In genomic region chr3:96196437-96197128, GRCm38 (mm10) we compare ENCODE assay signal across 8 mouse cellular contexts. TPM values are rescaled to one million over a fixed set of nuclear protein-coding genes. Genes with fewer than 3 reads are reported as not detected.
DNase-seq lines count a peak whose midpoint lies in the region; ATAC-seq and TF ChIP-seq lines count a peak whose summit lies in the region.

No protein-coding gene starts in this region.

- peaks cover 12% of the 10 kb centered on the region for H3K4me1 ChIP-seq in kidney, embryonic 16.5 days (ENCODE audit: insufficient read depth, low read length)
- H3K4me1 ChIP-seq in hindbrain, embryonic 15.5 days (replicated peaks), result peaks cover 16% of the 10 kb centered on the region
- H3K4me1 ChIP-seq in midbrain, postnatal 0 days (ENCODE audit: insufficient read depth, low read length), result peaks cover 8% of the 10 kb centered on the region; the same call in 1 of the 2 replicates

- intact Hi-C loops in gastrocnemius, postnatal 14 days (cut with DNase I; ENCODE audit: low total_unique reads), result no loop called here

- no peak for DNase-seq in kidney, adult 9 months
- peak; percentile 49 for DNase-seq in brain, adult 2 months (ENCODE audit: low read depth, low spot score)
- no peak for DNase-seq in midbrain, postnatal 0 days (ENCODE audit: low spot score)
- DNase-seq in gastrocnemius, postnatal 14 days, result no peak
- no peak for DNase-seq in retina, postnatal 1 day
- DNase-seq in right cerebral cortex, postnatal 4 days, result no peak

- peaks cover 4% of the 10 kb centered on the region; the same call in 1 of the 2 replicates for H3K36me3 ChIP-seq in kidney, embryonic 16.5 days (ENCODE audit: insufficient read depth, low read length)
- peaks cover 31% of the 10 kb centered on the region for H3K36me3 ChIP-seq in hindbrain, embryonic 15.5 days
- peaks cover 24% of the 10 kb centered on the region for H3K36me3 ChIP-seq in midbrain, postnatal 0 days (ENCODE audit: insufficient read depth, low read length)

- peak overlapping the region; percentile 92 for H3K27ac ChIP-seq in kidney, embryonic 16.5 days (ENCODE audit: low read length)
- peak overlapping the region; percentile 95 for H3K27ac ChIP-seq in hindbrain, embryonic 15.5 days (replicated peaks)
- peak overlapping the region; percentile 100 for H3K27ac ChIP-seq in midbrain, postnatal 0 days (ENCODE audit: low read depth, low read length)

- H3K4me2 ChIP-seq in kidney, embryonic 16.5 days (replicated peaks; ENCODE audit: low read depth, low read length), result peak overlapping the region; percentile 95
- peak overlapping the region; percentile 96 for H3K4me2 ChIP-seq in hindbrain, embryonic 15.5 days
- H3K4me2 ChIP-seq in midbrain, postnatal 0 days (ENCODE audit: low read depth, low read length, poor library complexity, severe bottlenecking), result peak overlapping the region; percentile 92

- peak overlapping the region; percentile 83 for H3K4me3 ChIP-seq in kidney, embryonic 16.5 days (ENCODE audit: low read length)
- H3K4me3 ChIP-seq in hindbrain, embryonic 15.5 days, result peak overlapping the region; percentile 62
- H3K4me3 ChIP-seq in midbrain, postnatal 0 days (ENCODE audit: low read depth, low read length), result peak overlapping the region; percentile 59

- H3K27me3 ChIP-seq in kidney, embryonic 16.5 days (ENCODE audit: insufficient read depth, low read length), result no peaks in the 10 kb centered on the region
- peaks cover 3% of the 10 kb centered on the region; the same call in 1 of the 2 replicates for H3K27me3 ChIP-seq in hindbrain, embryonic 15.5 days
- H3K27me3 ChIP-seq in midbrain, postnatal 0 days (ENCODE audit: insufficient read depth, low read length), result no peaks in the 10 kb centered on the region

- 16% methylated on average over 27 of the region's 27 CpGs for WGBS in kidney, embryonic 16.5 days
- WGBS in hindbrain, embryonic 15.5 days, result 17% methylated on average over 27 of the region's 27 CpGs
- WGBS in midbrain, postnatal 0 days, result 19% methylated on average over 27 of the region's 27 CpGs

- no peak for TF ChIP-seq CTCF in midbrain, postnatal 0 days (IDR thresholded peaks at IDR 0.05)

- ATAC-seq in kidney, embryonic 16.5 days (ENCODE audit: low FRiP score, low TSS enrichment), result peak; percentile 49; the same call in 1 of the 2 replicates
- peak; percentile 52 for ATAC-seq in hindbrain, embryonic 15.5 days (ENCODE audit: low FRiP score, low read depth)
- peak; percentile 8; the same call in 1 of the 2 replicates for ATAC-seq in midbrain, postnatal 0 days (ENCODE audit: low FRiP score)

- H3K9me3 ChIP-seq in kidney, embryonic 16.5 days (ENCODE audit: low read length), result peaks cover 4% of the 10 kb centered on the region; the same call in 1 of the 2 replicates
- no peaks in the 10 kb centered on the region for H3K9me3 ChIP-seq in hindbrain, embryonic 15.5 days
- H3K9me3 ChIP-seq in midbrain, postnatal 0 days (ENCODE audit: low read length), result no peaks in the 10 kb centered on the region

- peak overlapping the region; percentile 91 for H3K9ac ChIP-seq in kidney, embryonic 16.5 days (replicated peaks; ENCODE audit: low read length)
- H3K9ac ChIP-seq in hindbrain, embryonic 15.5 days, result peak overlapping the region; percentile 83
- H3K9ac ChIP-seq in midbrain, postnatal 0 days (replicated peaks; ENCODE audit: low read length, poor library complexity, severe bottlenecking), result peak overlapping the region; percentile 86

RNA-seq across cellular contexts. Expression of gene Sv2a, which starts 15.6 kb away (rescaled TPM):
- polyA plus RNA-seq in kidney, embryonic 16.5 days (2015; fragmentation: Nextera tagmentation; extraction: Ambion mirVana), result 5.1 TPM in 2 replicates
- polyA plus RNA-seq in hindbrain, embryonic 15.5 days (2015; fragmentation: Nextera tagmentation; extraction: Ambion mirVana), result 126 and 137 TPM in 2 replicates
- 157 and 160 TPM in 2 replicates for total RNA-seq in midbrain, postnatal 0 days (2014; rRNA removed)
- polyA plus RNA-seq in midbrain, postnatal 0 days (2015; fragmentation: Nextera tagmentation; extraction: Ambion mirVana), result 167 and 176 TPM in 2 replicates
- 1 to 10 TPM; 1.8 to 4.0 TPM for total RNA-seq in gastrocnemius, postnatal 14 days (2021)

RNA-seq across cellular contexts. Expression of gene Bola1, which starts 22.9 kb away (rescaled TPM):
- 50.1 and 51.3 TPM in 2 replicates for polyA plus RNA-seq in kidney, embryonic 16.5 days (2015; fragmentation: Nextera tagmentation; extraction: Ambion mirVana)
- polyA plus RNA-seq in hindbrain, embryonic 15.5 days (2015; fragmentation: Nextera tagmentation; extraction: Ambion mirVana), result 56.0 and 56.3 TPM in 2 replicates
- 29.5 and 36.8 TPM in 2 replicates for total RNA-seq in midbrain, postnatal 0 days (2014; rRNA removed)
- polyA plus RNA-seq in midbrain, postnatal 0 days (2015; fragmentation: Nextera tagmentation; extraction: Ambion mirVana), result 54.6 and 58.1 TPM in 2 replicates
- total RNA-seq in gastrocnemius, postnatal 14 days (2021), result 10 to 100 TPM; 26.4 to 27.7 TPM

RNA-seq across cellular contexts. Expression of gene Hist2h2ab, which starts 23.1 kb away (rescaled TPM):
- polyA plus RNA-seq in kidney, embryonic 16.5 days (2015; fragmentation: Nextera tagmentation; extraction: Ambion mirVana), result 0.87 TPM in 1 of 2 replicates, not detected in the other
- polyA plus RNA-seq in hindbrain, embryonic 15.5 days (2015; fragmentation: Nextera tagmentation; extraction: Ambion mirVana), result 0.42 and 0.77 TPM in 2 replicates
- 134 and 144 TPM in 2 replicates for total RNA-seq in midbrain, postnatal 0 days (2014; rRNA removed)
- polyA plus RNA-seq in midbrain, postnatal 0 days (2015; fragmentation: Nextera tagmentation; extraction: Ambion mirVana), result 1.1 TPM in 1 of 2 replicates, not detected in the other
- 1 to 10 TPM; 3.4 to 7.1 TPM for total RNA-seq in gastrocnemius, postnatal 14 days (2021)

RNA-seq across cellular contexts. Expression of gene Hist2h2ac, which starts 24.1 kb away (rescaled TPM):
- 7.0 and 7.5 TPM in 2 replicates for polyA plus RNA-seq in kidney, embryonic 16.5 days (2015; fragmentation: Nextera tagmentation; extraction: Ambion mirVana)
- 2.0 and 2.9 TPM in 2 replicates for polyA plus RNA-seq in hindbrain, embryonic 15.5 days (2015; fragmentation: Nextera tagmentation; extraction: Ambion mirVana)
- 271 and 554 TPM in 2 replicates for total RNA-seq in midbrain, postnatal 0 days (2014; rRNA removed)
- polyA plus RNA-seq in midbrain, postnatal 0 days (2015; fragmentation: Nextera tagmentation; extraction: Ambion mirVana), result 1.7 and 1.9 TPM in 2 replicates
- total RNA-seq in gastrocnemius, postnatal 14 days (2021), result 10 to 100 TPM; 33.7 to 41.7 TPM

RNA-seq across cellular contexts. Expression of gene Hist2h2be, which starts 24.3 kb away (rescaled TPM):
- polyA plus RNA-seq in kidney, embryonic 16.5 days (2015; fragmentation: Nextera tagmentation; extraction: Ambion mirVana), result 11.1 and 16.9 TPM in 2 replicates
- polyA plus RNA-seq in hindbrain, embryonic 15.5 days (2015; fragmentation: Nextera tagmentation; extraction: Ambion mirVana), result 4.6 and 4.7 TPM in 2 replicates
- total RNA-seq in midbrain, postnatal 0 days (2014; rRNA removed), result 8.7 and 12.7 TPM in 2 replicates
- 2.8 and 2.9 TPM in 2 replicates for polyA plus RNA-seq in midbrain, postnatal 0 days (2015; fragmentation: Nextera tagmentation; extraction: Ambion mirVana)
- 1 to 10 TPM; 4.3 to 4.4 TPM for total RNA-seq in gastrocnemius, postnatal 14 days (2021)

Comparison
In these comparisons a context has a peak if more than half of its experiments do, and no peak if none do; other contexts are left out.
1. RNA of gene Sv2a, which starts 15.6 kb away (polyA plus RNA-seq): 167 to 176 TPM in midbrain, postnatal 0 days and 126 to 137 TPM in hindbrain, embryonic 15.5 days; 5.1 TPM in kidney, embryonic 16.5 days; every median in the first group is over 10 times any median in the second.
2. Peak in every context shown above with its lines, with median percentiles within 50 percentile points of each other: ATAC-seq, H3K27ac ChIP-seq, H3K4me2 ChIP-seq, H3K4me3 ChIP-seq and H3K9ac ChIP-seq.